Mouse (Mus musculus) thymus, adult 2 months (tissue): ENCODE measurements at regions not wholly inside any gene's neighbourhood (a gene's known extent, or its start where the extent isn't known, plus 50 kb on each side); places are given as distances from the start of the nearest gene placed in this dataset.
A peak's percentile ranks its signal among the peaks of the same experiment; 100 is the strongest.

Experiments
- DNase-seq: peaks from one replicate; pipeline ENCODE4 v3.0.0; 2021
- H3K27ac ChIP-seq: fragments of 200-500 bp; 2 replicates; pipeline ENCODE4 v1.5.1; 2012; ENCODE audit warnings: low read length, control low read depth; ENCODE audit not compliant: control insufficient read depth, insufficient read depth
- H3K27me3 ChIP-seq: fragments of 200-500 bp; 2 replicates; pipeline ENCODE4 v1.6.1; 2012; ENCODE audit warnings: mild to moderate bottlenecking, low read length, moderate library complexity, mixed read lengths; ENCODE audit not compliant: control insufficient read depth, insufficient read depth
- H3K36me3 ChIP-seq: fragments of 200-500 bp; 2 replicates; pipeline ENCODE4 v1.6.1; 2012; ENCODE audit warnings: mild to moderate bottlenecking, low read length, moderate library complexity; ENCODE audit not compliant: control insufficient read depth, insufficient read depth
- H3K4me1 ChIP-seq: fragments of 200-500 bp; replicated peaks from 2 replicates; pipeline ENCODE4 v1.6.1; 2012; ENCODE audit warnings: low read length; ENCODE audit not compliant: control insufficient read depth, insufficient read depth
- H3K4me3 ChIP-seq: fragments of 200-500 bp; 2 replicates; pipeline ENCODE4 v1.5.1; 2012; ENCODE audit warnings: mild to moderate bottlenecking, low read length, control low read depth, moderate library complexity; ENCODE audit not compliant: control insufficient read depth, insufficient read depth
- CTCF ChIP-seq: fragments of 200-500 bp; IDR thresholded peaks from 2 replicates; pipeline ENCODE4 v1.5.1; 2012; ENCODE audit warnings: mild to moderate bottlenecking, control low read depth, low read length, moderate library complexity, borderline replicate concordance; ENCODE audit not compliant: control insufficient read depth, poor library complexity, insufficient read depth; ENCODE audit errors: extremely low read depth
- POLR2A ChIP-seq: fragments of 200-500 bp; IDR thresholded peaks from 2 replicates; pipeline ENCODE4 v1.6.1; 2012; ENCODE audit warnings: mild to moderate bottlenecking, low read length, control low read depth, moderate library complexity; ENCODE audit not compliant: control insufficient read depth, poor library complexity, insufficient read depth; ENCODE audit errors: extremely low read depth
- WGBS: fragments of 180-500 bp; shearing (Covaris S2); methylation state at CpG from one replicate; pipeline ENCODE4 v1.1.7; 2018; 5-methylcytosine and 5-hydroxymethylcytosine counted together

GRCm38 (mm10) chr13:97645107-97646020 is 115.1 kb downstream of the Gm10260 start:
- Histone ChIP-seq H3K27ac (no peak overlapping the region), H3K27me3 (no peaks in the 10 kb centered on the region), H3K4me3 (no peak overlapping the region), H3K36me3 (no peaks in the 10 kb centered on the region), H3K4me1 (peaks cover 5% of the 10 kb centered on the region)
- WGBS: 40% methylated on average over 15 of the region's 15 CpGs
- TF ChIP-seq CTCF (no peak), POLR2A (no peak)
- peak; percentile 13 for DNase-seq

GRCm38 (mm10) chr13:97640236-97640635 is 120.2 kb downstream of the Gm10260 start:
- WGBS: 80% methylated on average over 3 of the region's 3 CpGs
- no peak for TF ChIP-seq CTCF
- TF ChIP-seq POLR2A: no peak
- peaks cover 2% of the 10 kb centered on the region for H3K4me1 ChIP-seq
- no peaks in the 10 kb centered on the region for H3K27me3 ChIP-seq
- DNase-seq: no peak
- no peak overlapping the region for H3K4me3 ChIP-seq
- H3K36me3 ChIP-seq: no peaks in the 10 kb centered on the region
- H3K27ac ChIP-seq: no peak overlapping the region

GRCm38 (mm10) chr13:97639656-97640055 is 120.8 kb downstream of the Gm10260 start:
- no peak overlapping the region for H3K4me3 ChIP-seq
- WGBS: 86% methylated on average over 3 of the region's 3 CpGs
- no peak for DNase-seq
- H3K27me3 ChIP-seq: no peaks in the 10 kb centered on the region
- H3K36me3 ChIP-seq: no peaks in the 10 kb centered on the region
- no peak overlapping the region for H3K27ac ChIP-seq
- TF ChIP-seq CTCF (no peak), POLR2A (no peak)
- H3K4me1 ChIP-seq: no peaks in the 10 kb centered on the region

GRCm38 (mm10) chr13:97638457-97639088 is 121.9 kb downstream of the Gm10260 start:
- Histone ChIP-seq H3K27me3 (no peaks in the 10 kb centered on the region), H3K27ac (no peak overlapping the region), H3K36me3 (no peaks in the 10 kb centered on the region), H3K4me1 (no peaks in the 10 kb centered on the region), H3K4me3 (no peak overlapping the region)
- 68% methylated on average over 5 of the region's 5 CpGs for WGBS
- DNase-seq: no peak
- TF ChIP-seq CTCF: no peak
- TF ChIP-seq POLR2A: no peak

- no peak for DNase-seq
- 89% methylated on average over 6 of the region's 6 CpGs for WGBS
- H3K4me3 ChIP-seq: no peak overlapping the region
- no peaks in the 10 kb centered on the region for H3K36me3 ChIP-seq
- no peak for TF ChIP-seq CTCF
- no peak for TF ChIP-seq POLR2A
- H3K27ac ChIP-seq: no peak overlapping the region
- H3K4me1 ChIP-seq: no peaks in the 10 kb centered on the region
- no peaks in the 10 kb centered on the region for H3K27me3 ChIP-seq
Measured at GRCm38 (mm10) chr13:97637506-97637905, 122.9 kb downstream of the Gm10260 start.

GRCm38 (mm10) chr13:97634041-97634788 is 126.2 kb downstream of the Gm10260 start:
- 87% methylated on average over 8 of the region's 8 CpGs for WGBS
- TF ChIP-seq CTCF: no peak
- no peak for TF ChIP-seq POLR2A
- H3K27ac ChIP-seq: no peak overlapping the region

More at GRCm38 (mm10) chr13:97634041-97634788, 126.2 kb downstream of the Gm10260 start:
- no peaks in the 10 kb centered on the region for H3K27me3 ChIP-seq
- H3K36me3 ChIP-seq: no peaks in the 10 kb centered on the region
- H3K4me3 ChIP-seq: no peak overlapping the region
- DNase-seq: no peak
- H3K4me1 ChIP-seq: no peaks in the 10 kb centered on the region
